Mouse (Mus musculus) embryonic facial prominence, embryonic 12.5 days (tissue): ENCODE measurements around the gene Soat1. TPM values are rescaled to one million over a fixed set of nuclear protein-coding genes. Genes with fewer than 3 reads are reported as not detected.

Experiments used
- ATAC-seq: fragments of 200-750 bp; cut with Nextera tagmentation; 2 replicates; pipeline ENCODE4 v1.8.0; 2017; ENCODE audit not compliant: insufficient number of reproducible peaks, insufficient read depth, low FRiP score, low TSS enrichment
- H3K27ac ChIP-seq: fragments of 300-500 bp; sonication (generic); 2 replicates; pipeline ENCODE4 v1.5.1; 2016; ENCODE audit warnings: mild to moderate bottlenecking
- H3K27me3 ChIP-seq: fragments of 300-500 bp; sonication (generic); 2 replicates; pipeline ENCODE4 v1.6.1; 2016; ENCODE audit warnings: mild to moderate bottlenecking, moderate library complexity
- H3K36me3 ChIP-seq: fragments of 300-500 bp; sonication (generic); 2 replicates; pipeline ENCODE4 v1.6.1; 2016; ENCODE audit warnings: mild to moderate bottlenecking
- H3K4me1 ChIP-seq: fragments of 300-500 bp; sonication (generic); 2 replicates; pipeline ENCODE4 v1.6.1; 2016
- H3K4me2 ChIP-seq: fragments of 300-500 bp; sonication (generic); replicated peaks from 2 replicates; pipeline ENCODE4 v1.6.1; 2016; ENCODE audit warnings: mild to moderate bottlenecking, moderate library complexity
- H3K4me3 ChIP-seq: fragments of 300-500 bp; sonication (generic); 2 replicates; pipeline ENCODE4 v1.5.1; 2016; ENCODE audit warnings: mild to moderate bottlenecking
- H3K9ac ChIP-seq: fragments of 300-500 bp; sonication (generic); 2 replicates; pipeline ENCODE4 v1.6.1; 2016; ENCODE audit warnings: mild to moderate bottlenecking, moderate library complexity
- H3K9me3 ChIP-seq: fragments of 300-500 bp; sonication (generic); 2 replicates; pipeline ENCODE4 v1.6.1; 2016; ENCODE audit warnings: mild to moderate bottlenecking, moderate library complexity
- WGBS: fragments of 180-500 bp; shearing (Covaris S2); methylation state at CpG from one replicate; pipeline ENCODE4 v1.1.7; 2016; 5-methylcytosine and 5-hydroxymethylcytosine counted together
- polyA plus RNA-seq: library from polyadenylated mRNA; unstranded; fragments of >200 nt; fragmentation: Nextera tagmentation; extraction: Ambion mirVana; gene quantifications from 2 replicates; pipeline ENCODE4 v1.2.1, GENCODE M21; 2016

Soat1 gene
- polyA plus RNA-seq, 1 experiment from 2014 or later, result 30.7 TPM

DNA sequence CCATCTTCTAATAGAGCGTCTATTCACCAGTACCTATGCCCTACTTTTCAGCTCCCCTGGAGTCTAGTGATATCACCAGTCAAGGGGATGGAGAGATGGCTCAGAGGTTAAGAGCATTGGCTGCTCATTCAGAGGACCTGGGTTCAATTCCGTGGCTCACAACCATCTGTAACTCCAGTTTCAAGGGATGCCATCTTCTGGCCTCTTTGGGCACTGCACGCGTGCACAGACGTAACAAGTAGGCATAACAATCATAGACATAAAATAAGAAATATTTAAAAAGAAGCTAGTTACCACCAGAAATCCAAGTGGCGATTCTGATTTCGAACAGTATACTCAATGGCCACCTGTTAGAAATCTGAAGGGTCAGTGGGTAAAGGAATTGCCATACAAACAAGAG, 13.4 kb upstream of the Soat1 start:
- ATAC-seq, result no peak
- Histone ChIP-seq H3K36me3 (no peaks in the 10 kb centered on the region), H3K27me3 (no peaks in the 10 kb centered on the region), H3K4me3 (no peak overlapping the region), H3K9me3 (no peaks in the 10 kb centered on the region), H3K4me2 (no peak overlapping the region), H3K9ac (no peak overlapping the region), H3K4me1 (no peaks in the 10 kb centered on the region), H3K27ac (no peak overlapping the region)
- 94% methylated on average over 7 of the region's 7 CpGs for WGBS

DNA sequence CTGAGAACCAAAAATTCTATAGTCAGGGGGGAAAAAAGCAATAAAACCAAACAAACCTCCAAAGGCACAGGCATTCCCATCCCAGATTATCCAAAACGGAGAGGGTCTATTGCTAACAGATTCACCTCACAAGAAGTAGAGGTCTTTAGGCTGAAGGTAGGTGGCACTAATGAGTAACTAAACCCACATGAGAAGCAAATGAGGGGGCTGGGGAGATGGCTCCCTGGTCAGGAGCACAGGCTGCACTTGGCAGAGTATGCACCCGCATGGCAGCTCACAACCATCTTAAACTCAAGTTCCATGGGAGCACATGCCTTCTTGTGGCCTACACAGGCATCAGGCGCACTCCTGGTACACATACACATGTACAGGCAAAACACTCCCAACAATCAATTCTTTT, 7.7 kb upstream of the Soat1 start:
- H3K27me3 ChIP-seq, result no peaks in the 10 kb centered on the region
- H3K9ac ChIP-seq, result no peak overlapping the region
- H3K27ac ChIP-seq, result no peak overlapping the region
- H3K4me1 ChIP-seq, result no peaks in the 10 kb centered on the region
- H3K4me3 ChIP-seq, result no peak overlapping the region
- 83% methylated on average over 3 of the region's 3 CpGs for WGBS
- H3K4me2 ChIP-seq, result no peak overlapping the region
- no peaks in the 10 kb centered on the region for H3K36me3 ChIP-seq
- no peak for ATAC-seq
- no peaks in the 10 kb centered on the region for H3K9me3 ChIP-seq

DNA sequence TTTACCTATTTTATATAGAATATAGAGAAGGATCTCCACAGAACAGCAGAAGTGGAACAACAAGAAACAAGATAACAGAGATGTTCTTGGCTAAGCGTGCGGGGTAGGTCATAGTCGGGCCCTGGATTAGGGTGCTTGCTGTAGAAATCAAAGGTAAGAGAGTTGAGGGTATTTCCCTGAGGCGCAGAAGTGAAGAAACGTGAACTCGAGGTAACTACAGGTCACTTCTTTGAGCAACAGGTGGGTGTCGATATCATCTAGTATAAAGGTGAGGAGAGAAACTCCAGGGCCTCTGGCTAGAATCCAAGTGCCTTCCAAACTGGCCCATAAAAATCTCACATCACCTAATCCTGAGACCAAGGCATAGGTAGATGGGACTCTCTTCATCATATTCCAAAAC, 2.4 kb upstream of the Soat1 start:
- Histone ChIP-seq H3K27ac (no peak overlapping the region), H3K36me3 (no peaks in the 10 kb centered on the region), H3K4me2 (no peak overlapping the region), H3K27me3 (no peaks in the 10 kb centered on the region), H3K4me3 (no peak overlapping the region), H3K9me3 (no peaks in the 10 kb centered on the region), H3K4me1 (peaks cover 7% of the 10 kb centered on the region), H3K9ac (no peak overlapping the region)
- 40% methylated on average over 7 of the region's 7 CpGs for WGBS
- no peak for ATAC-seq

DNA sequence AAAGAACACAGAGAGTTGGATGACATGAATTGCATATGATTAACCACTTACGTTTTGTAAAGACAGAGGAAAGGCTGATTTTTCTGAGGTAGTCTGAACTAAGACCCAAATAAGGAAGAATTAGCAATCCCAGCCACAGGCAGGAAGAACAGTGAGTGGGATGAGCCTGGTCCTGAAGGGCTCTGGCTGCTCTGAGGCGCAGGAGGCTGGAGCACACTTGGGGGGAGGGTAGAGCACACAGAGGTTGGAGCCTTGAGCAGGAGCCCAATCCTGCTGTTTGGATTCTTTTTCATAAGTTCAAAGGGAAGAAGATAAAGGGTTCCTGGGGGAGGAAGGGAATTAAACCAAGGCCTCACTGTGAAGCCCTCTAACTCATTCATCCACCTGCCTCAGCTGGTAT, 1.9 kb upstream of the Soat1 start:
- ATAC-seq, result no peak
- Histone ChIP-seq H3K36me3 (no peaks in the 10 kb centered on the region), H3K4me1 (peaks cover 7% of the 10 kb centered on the region), H3K4me2 (no peak overlapping the region), H3K27ac (no peak overlapping the region), H3K27me3 (no peaks in the 10 kb centered on the region), H3K9me3 (no peaks in the 10 kb centered on the region), H3K4me3 (no peak overlapping the region), H3K9ac (no peak overlapping the region)
- WGBS, result 31% methylated on average over 2 of the region's 2 CpGs

DNA sequence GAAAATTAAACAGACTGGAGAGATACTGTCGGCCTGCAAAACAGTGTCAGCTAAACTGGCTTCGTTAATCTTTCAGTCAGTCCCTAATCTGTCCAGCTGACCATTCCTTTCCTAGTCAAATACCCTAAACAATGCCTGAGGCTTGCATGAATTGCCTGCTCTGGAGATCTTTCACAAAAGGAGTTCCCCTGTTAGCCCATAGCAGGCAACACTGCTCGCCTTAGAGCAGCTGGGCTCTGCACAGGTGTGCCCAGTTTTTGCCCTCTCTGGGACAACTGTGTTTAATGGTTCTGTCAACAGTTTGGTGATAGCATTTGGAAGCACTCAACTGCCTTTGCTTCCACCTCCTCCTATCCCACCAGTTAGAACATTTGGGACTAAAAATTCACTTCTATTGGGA, 723 bp upstream of the Soat1 start:
- H3K9ac ChIP-seq, result no peak overlapping the region
- no peak overlapping the region for H3K4me3 ChIP-seq
- WGBS, result 44% methylated on average over 3 of the region's 3 CpGs
- no peak overlapping the region for H3K4me2 ChIP-seq
- H3K27ac ChIP-seq, result no peak overlapping the region
- ATAC-seq, result no peak
- H3K36me3 ChIP-seq, result no peaks in the 10 kb centered on the region
- no peaks in the 10 kb centered on the region for H3K27me3 ChIP-seq
- peaks cover 10% of the 10 kb centered on the region for H3K4me1 ChIP-seq
- H3K9me3 ChIP-seq, result no peaks in the 10 kb centered on the region

DNA sequence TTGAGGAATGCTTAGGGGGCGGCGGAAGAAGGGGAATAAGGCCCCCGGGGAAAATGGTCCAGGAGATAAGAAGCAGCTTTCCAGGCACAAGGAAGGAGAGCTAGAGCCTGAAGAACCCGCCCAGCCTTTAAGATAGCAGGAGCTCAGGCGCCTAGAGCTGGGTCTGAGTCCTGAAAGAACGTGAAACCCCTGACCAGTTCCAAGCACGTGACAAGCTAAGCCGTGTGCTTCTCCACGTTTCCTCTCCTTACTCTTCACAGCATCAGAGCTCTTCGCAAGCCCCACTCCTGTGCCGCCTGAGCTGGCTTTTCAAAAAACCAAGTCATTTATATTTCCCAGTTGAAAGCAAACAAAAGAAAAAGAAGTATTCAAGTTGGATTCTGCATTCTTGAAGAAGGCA, 1.1 kb downstream of the Soat1 start:
- no peak for ATAC-seq
- Histone ChIP-seq H3K27me3 (no peaks in the 10 kb centered on the region), H3K9me3 (0 out of 2 replicates have a peak, but pooled peaks cover 5% of the 10 kb centered on the region), H3K4me1 (peaks cover 10% of the 10 kb centered on the region), H3K4me3 (peak overlapping the region; percentile 83), H3K27ac (no peak overlapping the region), H3K4me2 (peak overlapping the region; percentile 65), H3K36me3 (0 out of 2 replicates have a peak, but pooled peaks cover 5% of the 10 kb centered on the region), H3K9ac (peak overlapping the region; percentile 34; the same call in 1 of the 2 replicates)
- WGBS, result 2% methylated on average over 11 of the region's 11 CpGs

DNA sequence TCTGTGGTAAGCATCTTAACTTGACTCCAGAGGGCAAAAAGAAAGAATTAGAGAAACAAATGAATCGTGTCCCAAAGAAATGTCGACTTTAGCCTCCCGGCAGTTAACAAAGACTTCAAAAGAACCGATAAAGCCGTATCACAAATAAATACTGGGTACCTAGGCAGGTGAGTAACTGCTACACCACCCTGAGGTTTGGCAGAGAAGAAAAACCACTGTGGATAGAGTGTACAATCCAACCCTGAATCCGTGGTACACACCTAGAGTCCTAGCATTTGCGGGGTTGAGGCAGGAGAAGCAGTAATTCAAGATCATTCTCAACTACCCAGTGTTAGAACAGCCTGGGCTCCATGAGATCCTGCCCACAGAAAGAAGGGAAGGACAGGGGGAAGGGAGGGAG, 2.2 kb downstream of the Soat1 start:
- Histone ChIP-seq H3K36me3 (0 out of 2 replicates have a peak, but pooled peaks cover 5% of the 10 kb centered on the region), H3K27ac (no peak overlapping the region), H3K4me3 (no peak overlapping the region), H3K9ac (no peak overlapping the region), H3K27me3 (no peaks in the 10 kb centered on the region), H3K9me3 (0 out of 2 replicates have a peak, but pooled peaks cover 5% of the 10 kb centered on the region), H3K4me1 (peaks cover 10% of the 10 kb centered on the region), H3K4me2 (no peak overlapping the region)
- ATAC-seq, result no peak
- 82% methylated on average over 7 of the region's 7 CpGs for WGBS

DNA sequence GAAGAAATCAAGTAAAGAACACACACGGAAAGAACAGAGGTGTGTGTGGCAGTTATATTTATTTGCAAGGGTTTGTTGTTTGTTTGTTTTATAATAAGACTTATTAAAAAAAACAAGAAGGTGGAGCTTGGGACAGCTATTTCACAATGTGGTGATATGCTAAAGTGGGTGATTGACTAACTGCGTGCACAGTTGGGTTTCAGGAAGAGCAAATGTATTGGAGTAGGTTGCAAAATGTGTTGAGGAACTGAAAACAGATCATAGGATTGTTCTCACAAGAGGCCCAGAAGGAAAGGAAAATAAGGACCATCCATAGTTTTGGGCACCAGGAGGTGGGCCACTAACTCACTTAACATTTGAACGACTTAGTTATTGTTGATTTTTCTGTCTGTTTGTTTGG, 3.1 kb downstream of the Soat1 start:
- Histone ChIP-seq H3K4me2 (no peak overlapping the region), H3K27ac (no peak overlapping the region)
- 85% methylated on average over 3 of the region's 3 CpGs for WGBS

DNA sequence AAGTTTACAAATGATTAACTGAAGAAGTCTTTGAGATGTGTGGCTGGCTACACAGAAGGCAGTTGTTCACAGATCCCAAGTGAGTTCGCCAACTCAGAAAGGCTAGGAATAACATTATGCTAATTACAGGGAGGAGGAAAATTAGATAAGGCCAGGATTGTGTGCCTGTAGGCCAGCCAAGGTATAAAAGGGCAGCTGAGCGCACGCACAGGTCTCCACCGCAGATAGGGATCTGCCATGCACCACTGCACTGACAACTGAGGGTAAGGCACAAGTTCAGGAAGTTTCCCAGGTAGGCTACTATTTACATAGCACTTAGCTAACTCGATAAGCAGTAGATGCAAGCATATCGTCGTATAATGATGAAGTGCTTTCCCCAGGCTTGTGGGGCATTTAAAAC, 3.6 kb downstream of the Soat1 start:
- ATAC-seq, result no peak
- no peak overlapping the region for H3K4me3 ChIP-seq
- H3K4me1 ChIP-seq, result peaks cover 10% of the 10 kb centered on the region
- peaks cover 17% of the 10 kb centered on the region for H3K36me3 ChIP-seq
- H3K27ac ChIP-seq, result no peak overlapping the region
- H3K9ac ChIP-seq, result no peak overlapping the region
- no peak overlapping the region for H3K4me2 ChIP-seq
- 0 out of 2 replicates have a peak, but pooled peaks cover 5% of the 10 kb centered on the region for H3K9me3 ChIP-seq
- WGBS, result 65% methylated on average over 7 of the region's 7 CpGs
- no peaks in the 10 kb centered on the region for H3K27me3 ChIP-seq

More for the DNA sequence above, 3.1 kb downstream of the Soat1 start:
- peaks cover 12% of the 10 kb centered on the region for H3K36me3 ChIP-seq
- H3K9me3 ChIP-seq, result 0 out of 2 replicates have a peak, but pooled peaks cover 5% of the 10 kb centered on the region
- peaks cover 10% of the 10 kb centered on the region for H3K4me1 ChIP-seq
- H3K9ac ChIP-seq, result no peak overlapping the region
- no peak for ATAC-seq
- H3K4me3 ChIP-seq, result no peak overlapping the region
- no peaks in the 10 kb centered on the region for H3K27me3 ChIP-seq

DNA sequence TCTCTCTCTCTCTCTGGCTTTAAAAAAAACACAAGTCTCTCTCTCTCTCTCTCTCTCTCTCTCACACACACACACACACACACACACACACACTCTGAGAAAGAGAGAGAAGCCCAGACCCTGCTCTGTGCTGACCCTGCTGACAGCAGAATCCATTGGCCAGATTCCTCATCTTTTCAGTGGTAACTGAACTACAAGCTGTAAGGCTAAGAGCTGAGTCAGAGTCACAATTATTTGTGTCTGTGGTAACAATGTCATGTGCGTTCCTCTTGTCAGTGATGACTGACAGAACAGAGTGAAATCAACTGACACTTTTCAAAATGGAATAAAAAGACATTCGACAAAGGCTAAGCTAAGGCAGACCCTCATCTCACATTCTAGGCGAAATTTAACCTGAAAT, 5.6 kb downstream of the Soat1 start:
- no peaks in the 10 kb centered on the region for H3K27me3 ChIP-seq
- no peak for ATAC-seq
- H3K27ac ChIP-seq, result no peak overlapping the region
- peaks cover 23% of the 10 kb centered on the region for H3K36me3 ChIP-seq
- peaks cover 10% of the 10 kb centered on the region for H3K4me1 ChIP-seq
- H3K9me3 ChIP-seq, result 0 out of 2 replicates have a peak, but pooled peaks cover 5% of the 10 kb centered on the region
- H3K4me2 ChIP-seq, result no peak overlapping the region
- H3K9ac ChIP-seq, result no peak overlapping the region
- H3K4me3 ChIP-seq, result no peak overlapping the region
- 80% methylated on average over 3 of the region's 3 CpGs for WGBS

DNA sequence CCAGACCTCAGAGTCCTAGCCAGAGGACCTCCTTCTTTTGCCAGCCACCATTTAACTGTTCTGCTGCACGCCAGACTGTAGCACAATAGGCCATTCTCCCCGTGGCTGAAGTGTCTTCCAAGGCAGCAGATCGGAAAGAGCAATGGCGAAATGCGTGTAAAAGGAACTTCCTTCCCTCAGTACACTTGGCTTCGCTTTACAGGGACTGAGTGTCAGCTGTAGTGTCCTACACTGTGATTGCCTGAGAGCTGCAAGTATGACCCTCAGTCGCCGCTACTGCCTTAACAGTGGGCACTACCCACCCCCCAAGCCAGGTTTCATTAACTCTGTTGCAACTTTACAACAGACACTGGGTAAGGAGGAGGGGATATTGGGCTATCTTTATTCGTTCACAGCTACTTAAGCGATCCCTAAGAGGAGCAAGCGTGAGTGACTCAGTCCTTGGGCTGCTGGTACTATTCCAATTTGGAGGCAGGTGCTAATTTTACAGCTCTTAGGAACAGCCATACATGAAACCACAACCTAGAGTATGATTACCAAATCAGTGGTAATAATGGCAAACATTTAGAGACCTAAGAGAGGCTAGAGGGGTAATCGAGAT, 6.4 kb downstream of the Soat1 start:
- WGBS, result 85% methylated on average over 12 of the region's 12 CpGs
- peaks cover 23% of the 10 kb centered on the region for H3K36me3 ChIP-seq

DNA sequence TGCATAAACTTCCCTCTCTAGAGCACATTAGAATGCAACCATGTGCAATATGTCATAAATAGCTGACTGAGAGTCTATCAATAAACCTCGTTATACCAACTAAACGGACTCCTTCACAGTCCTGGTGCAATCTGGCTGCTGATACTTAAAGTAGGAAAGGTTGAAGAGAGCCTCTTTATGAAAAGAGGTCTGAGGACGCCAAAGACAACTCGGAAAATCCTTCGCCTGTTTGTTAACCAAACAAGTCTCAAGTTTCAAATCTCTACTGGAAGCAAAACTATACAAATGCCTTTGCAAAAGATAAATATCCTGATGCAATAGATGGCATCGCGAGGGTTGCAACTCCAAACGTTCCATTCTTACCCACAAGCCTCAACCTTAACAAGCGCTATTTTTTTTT, 9.2 kb downstream of the Soat1 start:
- Histone ChIP-seq H3K4me1 (no peaks in the 10 kb centered on the region), H3K36me3 (peaks cover 23% of the 10 kb centered on the region), H3K4me2 (no peak overlapping the region), H3K27ac (no peak overlapping the region), H3K9me3 (0 out of 2 replicates have a peak, but pooled peaks cover 5% of the 10 kb centered on the region), H3K4me3 (no peak overlapping the region), H3K9ac (no peak overlapping the region), H3K27me3 (no peaks in the 10 kb centered on the region)
- 87% methylated on average over 9 of the region's 9 CpGs for WGBS
- no peak for ATAC-seq

More for the DNA sequence above, 6.4 kb downstream of the Soat1 start:
- H3K9ac ChIP-seq, result no peak overlapping the region
- no peak for ATAC-seq
- H3K4me3 ChIP-seq, result no peak overlapping the region
- H3K9me3 ChIP-seq, result 0 out of 2 replicates have a peak, but pooled peaks cover 5% of the 10 kb centered on the region
- no peaks in the 10 kb centered on the region for H3K27me3 ChIP-seq
- H3K4me1 ChIP-seq, result peaks cover 6% of the 10 kb centered on the region
- no peak overlapping the region for H3K4me2 ChIP-seq
- no peak overlapping the region for H3K27ac ChIP-seq
